Mouse (Mus musculus): ENCODE measurements at regions not wholly inside any gene's neighbourhood (a gene's known extent, or its start where the extent isn't known, plus 50 kb on each side); places are given as distances from the start of the nearest gene placed in this dataset.

DNA sequence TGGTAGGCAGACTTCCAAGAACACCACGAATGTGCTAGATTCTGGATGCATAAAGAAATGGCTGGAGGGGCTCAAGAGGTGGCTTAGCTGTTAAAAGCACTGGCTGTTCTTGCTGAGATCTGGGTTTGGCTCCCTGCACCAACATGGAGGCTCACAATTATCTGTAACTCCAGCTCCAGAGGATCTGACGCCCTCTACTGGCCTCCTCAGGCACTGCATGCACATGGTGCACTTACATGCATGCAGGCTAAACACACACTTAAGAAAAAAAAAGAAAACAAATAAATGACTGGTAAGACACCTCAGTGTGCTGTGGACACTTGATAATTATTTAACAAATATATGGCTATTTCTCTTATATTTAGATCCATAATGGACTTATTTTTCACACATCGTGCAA is 139.2 kb upstream of the Foxd3 start:
- 89% methylated on average over 3 of the region's 3 CpGs for WGBS
- Histone ChIP-seq H3K27me3 (ENCODE audit: low read depth, poor library complexity, severe bottlenecking) (no peaks in the 10 kb centered on the region), H3K36me3 (no peaks in the 10 kb centered on the region), H3K27ac (replicated peaks) (no peak overlapping the region), H3K9me3 (replicated peaks) (no peaks in the 10 kb centered on the region), H3K4me3 (no peak overlapping the region), H3K4me1 (peaks cover 4% of the 10 kb centered on the region; the same call in 1 of the 2 replicates)
- DNase-seq (ENCODE audit: low spot score): no peak

DNA sequence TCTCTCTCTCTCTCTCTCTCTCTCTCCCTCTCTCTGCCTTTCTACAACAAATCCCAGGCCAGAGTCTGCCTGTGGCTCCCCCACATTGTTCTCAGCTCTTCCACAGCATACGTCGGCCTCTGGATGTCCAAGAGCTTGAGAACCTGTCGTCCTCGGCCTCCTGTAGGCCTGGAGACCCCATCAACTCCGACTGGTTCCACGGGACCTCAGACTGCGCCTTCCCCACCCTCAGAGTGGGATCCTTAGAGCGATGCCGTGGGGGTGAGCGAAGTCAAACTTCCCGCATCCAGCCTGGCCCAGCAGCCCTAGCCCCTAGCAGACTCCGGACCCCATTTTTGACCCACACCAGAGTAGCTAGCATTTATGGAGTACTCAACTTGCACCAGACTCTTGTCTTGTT is 128.7 kb upstream of the Foxd3 start:
- Histone ChIP-seq H3K27me3 (ENCODE audit: low read depth, poor library complexity, severe bottlenecking) (no peaks in the 10 kb centered on the region), H3K27ac (replicated peaks) (no peak overlapping the region), H3K4me3 (no peak overlapping the region), H3K9me3 (replicated peaks) (no peaks in the 10 kb centered on the region), H3K4me1 (no peaks in the 10 kb centered on the region), H3K36me3 (no peaks in the 10 kb centered on the region)
- 91% methylated on average over 12 of the region's 12 CpGs for WGBS
- no peak for DNase-seq (ENCODE audit: low spot score)

GRCm38 (mm10) chr4:99544014-99544413 is 112.1 kb upstream of the Foxd3 start:
- 90% methylated on average over 6 of the region's 6 CpGs for WGBS
- no peak overlapping the region for H3K27ac ChIP-seq (replicated peaks)
- no peaks in the 10 kb centered on the region for H3K9me3 ChIP-seq (replicated peaks)
- H3K27me3 ChIP-seq (ENCODE audit: low read depth, poor library complexity, severe bottlenecking): no peaks in the 10 kb centered on the region
- H3K36me3 ChIP-seq: no peaks in the 10 kb centered on the region
- no peaks in the 10 kb centered on the region for H3K4me1 ChIP-seq
- no peak for DNase-seq (ENCODE audit: low spot score)
- H3K4me3 ChIP-seq: no peak overlapping the region

DNA sequence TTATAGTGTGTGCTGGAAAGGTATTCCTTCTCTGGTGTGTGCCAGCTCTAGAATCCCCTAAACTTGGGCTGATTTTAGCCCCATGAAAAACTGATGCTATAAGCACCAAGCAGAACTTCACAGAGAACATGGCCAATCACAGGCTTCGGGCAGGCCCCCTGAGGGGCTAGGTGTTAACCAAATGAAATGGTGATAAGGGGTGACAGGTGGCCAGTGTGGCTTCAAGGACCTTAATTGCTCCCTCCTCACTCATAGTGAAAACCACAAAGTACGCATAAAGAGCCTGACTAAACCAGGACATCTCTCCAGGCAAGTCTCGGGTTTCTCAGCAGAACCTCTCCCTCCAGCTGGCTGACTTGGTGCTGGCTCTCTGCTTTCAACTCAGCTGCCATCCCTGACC is 110.4 kb upstream of the Foxd3 start:
- WGBS: 55% methylated on average over 3 of the region's 3 CpGs
- Histone ChIP-seq H3K27ac (replicated peaks) (no peak overlapping the region), H3K4me1 (no peaks in the 10 kb centered on the region), H3K9me3 (replicated peaks) (no peaks in the 10 kb centered on the region), H3K27me3 (ENCODE audit: low read depth, poor library complexity, severe bottlenecking) (no peaks in the 10 kb centered on the region), H3K36me3 (no peaks in the 10 kb centered on the region), H3K4me3 (no peak overlapping the region)
- no peak for DNase-seq (ENCODE audit: low spot score)

GRCm38 (mm10) chr4:99557963-99558362 is 98.1 kb upstream of the Foxd3 start:
- no peak overlapping the region for H3K4me3 ChIP-seq
- no peaks in the 10 kb centered on the region for H3K36me3 ChIP-seq
- H3K9me3 ChIP-seq (replicated peaks): no peaks in the 10 kb centered on the region
- DNase-seq (ENCODE audit: low spot score): no peak
- no peak overlapping the region for H3K27ac ChIP-seq (replicated peaks)
- peaks cover 60% of the 10 kb centered on the region for H3K27me3 ChIP-seq (ENCODE audit: low read depth, poor library complexity, severe bottlenecking)
- H3K4me1 ChIP-seq: peaks cover 24% of the 10 kb centered on the region
- 58% methylated on average over 5 of the region's 5 CpGs for WGBS

DNA sequence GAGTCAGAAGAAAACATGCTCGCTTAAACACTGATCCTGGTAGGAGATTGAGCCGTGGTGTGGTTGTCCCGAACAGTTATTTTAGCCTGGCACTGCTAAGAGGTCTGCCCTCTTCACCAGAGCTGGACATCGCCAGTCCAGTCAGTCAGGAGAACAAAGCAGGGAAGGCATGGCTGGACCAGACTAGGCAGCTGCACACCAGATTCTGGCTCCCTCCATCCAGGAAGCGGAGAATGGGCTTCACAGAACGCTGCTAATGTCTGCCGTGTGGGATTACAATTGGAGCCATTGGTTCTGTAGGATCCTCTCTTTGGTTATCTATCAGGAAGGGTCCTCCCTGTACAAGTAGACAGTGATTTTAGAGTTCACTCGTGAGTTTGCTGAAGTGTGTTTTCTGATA is 95.5 kb upstream of the Foxd3 start:
- 35% methylated on average over 8 of the region's 8 CpGs for WGBS
- Histone ChIP-seq H3K27ac (replicated peaks) (no peak overlapping the region), H3K4me3 (no peak overlapping the region), H3K27me3 (ENCODE audit: low read depth, poor library complexity, severe bottlenecking) (peaks cover 85% of the 10 kb centered on the region), H3K36me3 (no peaks in the 10 kb centered on the region), H3K9me3 (replicated peaks) (no peaks in the 10 kb centered on the region), H3K4me1 (peaks cover 24% of the 10 kb centered on the region)
- DNase-seq (ENCODE audit: low spot score): peak; percentile 19

DNA sequence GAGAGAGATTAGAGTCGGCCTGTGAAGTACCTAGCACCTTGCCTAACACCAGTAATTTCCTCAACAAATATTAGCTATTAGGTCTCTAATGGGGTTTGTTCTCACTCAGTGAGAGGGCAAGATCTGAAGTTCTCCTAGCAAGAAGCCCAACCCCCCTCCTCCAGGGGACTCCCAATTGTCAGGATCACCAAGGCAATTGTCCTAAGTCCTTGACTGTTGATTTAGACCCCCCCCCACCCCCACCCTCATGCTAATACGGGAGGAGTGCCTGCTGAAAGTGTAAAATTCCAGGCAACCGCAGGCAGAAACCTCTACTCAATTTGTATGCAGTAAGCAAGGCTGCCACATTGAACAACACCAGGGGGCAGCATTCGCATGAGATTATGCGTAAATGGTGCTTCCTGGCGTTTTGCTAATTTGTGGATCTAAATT is 94.6 kb upstream of the Foxd3 start:
- WGBS: 9% methylated on average over 6 of the region's 6 CpGs
- peaks cover 92% of the 10 kb centered on the region for H3K27me3 ChIP-seq (ENCODE audit: low read depth, poor library complexity, severe bottlenecking)

GRCm38 (mm10) chr4:99565401-99565800 is 90.7 kb upstream of the Foxd3 start:
- Histone ChIP-seq H3K4me1 (peaks cover 17% of the 10 kb centered on the region), H3K36me3 (no peaks in the 10 kb centered on the region), H3K27me3 (ENCODE audit: low read depth, poor library complexity, severe bottlenecking) (peaks cover 98% of the 10 kb centered on the region), H3K27ac (replicated peaks) (no peak overlapping the region), H3K4me3 (no peak overlapping the region), H3K9me3 (replicated peaks) (no peaks in the 10 kb centered on the region; the same call in 1 of the 2 replicates)
- 91% methylated on average over 9 of the region's 9 CpGs for WGBS
- DNase-seq (ENCODE audit: low spot score): no peak

More for the DNA sequence above, 94.6 kb upstream of the Foxd3 start:
- Histone ChIP-seq H3K9me3 (replicated peaks) (no peaks in the 10 kb centered on the region), H3K4me3 (no peak overlapping the region), H3K36me3 (no peaks in the 10 kb centered on the region), H3K4me1 (peaks cover 22% of the 10 kb centered on the region), H3K27ac (replicated peaks) (no peak overlapping the region)
- peak; percentile 47 for DNase-seq (ENCODE audit: low spot score)

DNA sequence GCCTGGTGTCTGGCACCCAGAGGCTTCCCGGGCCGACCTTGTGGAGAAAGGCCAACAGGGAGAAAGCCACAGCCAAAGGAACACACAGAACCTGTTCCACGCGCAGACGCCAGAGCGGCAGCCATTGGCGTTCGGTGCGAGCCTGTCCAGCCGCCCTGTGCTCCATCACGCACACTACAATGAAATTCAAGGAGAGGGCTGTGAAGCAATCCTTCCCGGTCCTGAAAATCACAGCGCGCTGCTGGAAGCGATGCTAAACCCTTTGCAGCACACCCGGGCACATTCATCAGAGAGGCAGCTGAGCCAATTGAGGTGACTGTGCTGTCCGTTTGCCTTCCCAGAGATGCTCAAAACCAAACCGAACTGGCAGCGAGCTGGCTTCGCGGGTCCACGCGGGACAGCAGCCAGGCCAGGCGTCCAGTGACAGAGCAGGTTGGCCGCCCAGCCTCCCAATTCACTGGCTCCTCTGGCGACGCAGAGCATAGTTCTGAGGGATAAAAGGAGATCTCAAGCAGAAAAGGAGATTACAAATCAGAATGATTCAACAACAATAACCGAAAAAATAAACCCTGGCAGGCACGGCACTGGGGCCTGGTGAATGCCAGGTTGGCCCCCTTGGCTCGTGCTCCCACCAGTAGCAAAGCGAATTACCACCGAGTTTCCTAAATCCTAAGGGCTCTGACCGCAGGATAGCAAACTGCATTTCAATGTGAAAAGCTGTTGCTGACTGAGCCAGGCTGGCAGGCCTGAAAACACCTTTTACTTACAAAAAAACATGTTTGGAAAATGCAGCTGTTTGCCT is 83.1 kb upstream of the Foxd3 start:
- Histone ChIP-seq H3K27me3 (ENCODE audit: low read depth, poor library complexity, severe bottlenecking) (peaks cover 100% of the 10 kb centered on the region), H3K9me3 (replicated peaks) (no peaks in the 10 kb centered on the region; the same call in 1 of the 2 replicates), H3K4me1 (peaks cover 39% of the 10 kb centered on the region), H3K36me3 (no peaks in the 10 kb centered on the region), H3K4me3 (peak overlapping the region; percentile 49), H3K27ac (replicated peaks) (peak overlapping the region; percentile 42)
- DNase-seq (ENCODE audit: low spot score): peak; percentile 72
- under 1% methylated on average over 33 of the region's 33 CpGs for WGBS

DNA sequence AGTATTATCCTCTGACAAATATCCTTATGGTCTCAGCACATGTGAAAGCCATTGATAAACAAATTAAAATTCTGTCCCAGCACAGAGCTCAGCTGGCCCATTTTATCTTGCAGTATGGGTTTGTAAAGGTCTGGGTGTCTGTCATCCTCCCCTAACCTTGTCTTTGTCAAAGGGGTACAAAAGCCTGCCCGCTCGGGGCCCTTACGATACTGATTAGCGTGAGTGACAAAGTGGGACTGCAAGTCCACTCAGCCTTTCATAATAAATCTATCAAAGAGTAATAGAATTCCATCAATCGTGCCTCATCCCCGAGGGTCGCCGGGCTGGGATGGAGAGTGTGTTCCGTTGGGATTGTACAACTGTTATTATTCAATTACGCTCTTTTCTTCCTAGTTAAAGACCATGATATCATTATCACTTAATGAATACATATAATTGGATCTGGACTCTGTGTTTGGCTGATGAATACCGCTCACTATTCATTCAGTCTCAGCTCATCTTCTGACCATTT is 82.0 kb upstream of the Foxd3 start:
- peaks cover 39% of the 10 kb centered on the region for H3K4me1 ChIP-seq
- H3K36me3 ChIP-seq: no peaks in the 10 kb centered on the region
- H3K27ac ChIP-seq (replicated peaks): no peak overlapping the region
- peaks cover 100% of the 10 kb centered on the region for H3K27me3 ChIP-seq (ENCODE audit: low read depth, poor library complexity, severe bottlenecking)
- no peaks in the 10 kb centered on the region for H3K9me3 ChIP-seq (replicated peaks)
- DNase-seq (ENCODE audit: low spot score): peak; percentile 49
- H3K4me3 ChIP-seq: no peak overlapping the region
- 12% methylated on average over 11 of the region's 11 CpGs for WGBS

DNA sequence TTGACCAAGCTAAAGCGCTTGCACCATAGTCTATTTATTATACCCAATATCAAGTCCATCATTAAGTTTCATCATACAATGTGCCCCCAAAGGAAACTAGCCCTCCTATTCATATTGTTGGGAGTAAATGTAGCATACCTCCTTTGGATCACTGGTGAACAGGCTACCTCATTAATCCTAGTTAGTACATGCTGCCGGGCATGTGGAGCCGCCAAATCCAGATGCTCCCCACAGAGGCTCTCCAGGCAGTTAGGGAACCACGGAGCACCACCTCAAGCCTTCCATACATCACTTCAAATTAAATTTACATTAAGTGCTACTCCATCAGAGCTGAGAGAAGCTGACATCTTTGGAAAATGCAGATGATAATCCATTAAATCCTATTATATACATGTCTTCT is 81.1 kb upstream of the Foxd3 start:
- peaks cover 99% of the 10 kb centered on the region for H3K27me3 ChIP-seq (ENCODE audit: low read depth, poor library complexity, severe bottlenecking)
- no peaks in the 10 kb centered on the region for H3K36me3 ChIP-seq
- no peak for DNase-seq (ENCODE audit: low spot score)
- H3K4me3 ChIP-seq: no peak overlapping the region
- WGBS: 24% methylated on average over 4 of the region's 4 CpGs
- no peaks in the 10 kb centered on the region for H3K9me3 ChIP-seq (replicated peaks)
- H3K27ac ChIP-seq (replicated peaks): no peak overlapping the region
- peaks cover 39% of the 10 kb centered on the region for H3K4me1 ChIP-seq

- no peaks in the 10 kb centered on the region for H3K36me3 ChIP-seq
- peaks cover 9% of the 10 kb centered on the region for H3K4me1 ChIP-seq
- H3K4me3 ChIP-seq: no peak overlapping the region
- H3K9me3 ChIP-seq (replicated peaks): no peaks in the 10 kb centered on the region
- WGBS: 84% methylated on average over 5 of the region's 5 CpGs
- DNase-seq (ENCODE audit: low spot score): no peak
- H3K27ac ChIP-seq (replicated peaks): no peak overlapping the region
- peaks cover 72% of the 10 kb centered on the region for H3K27me3 ChIP-seq (ENCODE audit: low read depth, poor library complexity, severe bottlenecking)
These were observed 58.3 kb upstream of the Foxd3 start for GRCm38 (mm10) chr4:99597781-99598180.

- DNase-seq (ENCODE audit: low spot score): peak; percentile 15
- Histone ChIP-seq H3K36me3 (no peaks in the 10 kb centered on the region), H3K27me3 (ENCODE audit: low read depth, poor library complexity, severe bottlenecking) (peaks cover 64% of the 10 kb centered on the region), H3K4me1 (peaks cover 9% of the 10 kb centered on the region), H3K27ac (replicated peaks) (no peak overlapping the region), H3K9me3 (replicated peaks) (no peaks in the 10 kb centered on the region), H3K4me3 (0 out of 2 replicates have a peak overlapping the region, but pooled peaks have one; percentile 9)
- 43% methylated on average over 10 of the region's 10 CpGs for WGBS
These were observed 55.4 kb upstream of the Foxd3 start for GRCm38 (mm10) chr4:99600741-99601140.
